Mouse (Mus musculus) brown adipose tissue, adult 24 weeks (tissue): Measurements from ENCODE around the gene Vmn2r52. TPM values are rescaled to one million over a fixed set of nuclear protein-coding genes. Genes with fewer than 3 reads are reported as not detected.
"Not testable (repeated sequence)": the region's sequence is repeated elsewhere in the genome, so short reads cannot be mapped to it uniquely, and the experiment has no call there.

Experiments used
- H3K27ac ChIP-seq: fragments of 200-500 bp; replicated peaks from 2 replicates; pipeline ENCODE4 v1.5.1; 2012; ENCODE audit warnings: low read depth, mild to moderate bottlenecking, low read length
- H3K4me1 ChIP-seq: fragments of 200-500 bp; 2 replicates; pipeline ENCODE4 v1.6.1; 2012; ENCODE audit warnings: low read length, mixed read lengths; ENCODE audit not compliant: control insufficient read depth, insufficient read depth, insufficient read length
- H3K4me3 ChIP-seq: fragments of 200-500 bp; 2 replicates; pipeline ENCODE4 v1.5.1; 2012; ENCODE audit warnings: low read depth, mild to moderate bottlenecking, low read length, moderate library complexity; ENCODE audit not compliant: insufficient read depth
- polyA plus RNA-seq: library from polyadenylated mRNA; stranded (reverse); fragments of >200 nt; gene quantifications from 2 replicates; pipeline ENCODE4 v1.2.4, GENCODE M21; 2012; ENCODE audit not compliant: missing spikeins, insufficient read depth, insufficient read length

The Vmn2r52 gene
- polyA plus RNA-seq: not detected in 2 replicates

DNA sequence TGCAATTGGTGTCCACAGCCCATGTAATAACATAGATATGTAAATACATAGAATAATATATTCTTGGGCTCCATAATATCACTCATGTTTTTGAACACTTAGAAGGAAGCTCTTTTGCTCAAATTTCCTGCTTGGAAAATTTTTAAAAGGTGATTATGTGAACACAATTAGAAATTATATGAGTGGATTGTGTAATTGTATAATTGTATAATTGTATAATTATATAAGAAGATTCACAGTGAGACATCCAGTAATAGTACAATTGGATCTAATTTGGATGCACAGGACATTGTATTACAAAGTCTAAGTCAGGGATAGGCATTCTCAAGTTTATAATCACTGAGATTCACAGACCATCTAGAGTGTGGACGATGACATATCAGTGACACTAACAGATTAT lies at the start of gene Vmn2r52:
Gene Vmn2r52, minus strand, starts transcription at position 101 of the 400 bp plus-strand sequence.
- H3K27ac ChIP-seq: no peak within 1 kb of the TSS
- no peak within 1 kb of the TSS for H3K4me3 ChIP-seq
- H3K4me1 ChIP-seq: no peaks in the 10 kb centered on the region

DNA sequence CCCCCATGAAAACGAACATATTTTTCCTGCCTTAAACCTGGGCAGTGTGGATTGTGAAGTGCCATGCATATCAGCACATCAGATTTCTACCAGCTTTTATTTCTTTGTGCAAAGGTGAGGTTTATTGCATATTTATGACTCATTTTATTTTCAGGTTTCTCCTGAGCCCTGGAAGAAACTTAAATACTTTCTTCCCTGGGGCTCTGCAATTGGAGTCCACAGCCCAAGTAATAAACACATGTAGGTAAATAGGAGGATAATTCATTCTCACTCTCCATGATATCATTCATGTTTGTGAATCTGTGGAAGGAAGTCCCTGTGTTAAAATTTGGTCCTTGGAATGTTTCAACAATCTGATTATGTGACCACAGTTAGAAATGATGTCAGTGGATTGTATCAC lies 70.7 kb downstream of the Vmn2r52 start, which contains the start of gene Vmn2r51:
Gene Vmn2r51, minus strand, starts transcription at position 101 of the 400 bp plus-strand sequence.
- not testable (repeated sequence) for H3K4me3 ChIP-seq, H3K4me1 ChIP-seq, H3K27ac ChIP-seq

Other genes with a start within 250 kb of the Vmn2r52 start
- not detected in 2 replicates for gene Vmn2r48, start 223.0 kb downstream of the Vmn2r52 start, polyA plus RNA-seq
- gene Vmn2r49, start 184.3 kb downstream of the Vmn2r52 start, polyA plus RNA-seq: not detected in 2 replicates
- not detected in 2 replicates for gene Vmn2r50, start 123.3 kb downstream of the Vmn2r52 start, polyA plus RNA-seq
- not detected in 2 replicates for gene Vmn2r51, start 70.8 kb downstream of the Vmn2r52 start, polyA plus RNA-seq
- not detected in 2 replicates for gene Vmn1r66, start 101.4 kb upstream of the Vmn2r52 start, polyA plus RNA-seq